Mouse (Mus musculus): Measurements from ENCODE around the gene Gm13695. TPM values are rescaled to one million over a fixed set of nuclear protein-coding genes. Genes with fewer than 3 reads are reported as not detected.

Gene Gm13695
- not detected in 2 replicates for polyA plus RNA-seq (2012; rRNA removed)

GRCm38 (mm10) chr2:83967013-83967412 lies at the start of gene Gm13695:
Gm13695 (plus strand) TSS chr2:83967313.

DNA sequence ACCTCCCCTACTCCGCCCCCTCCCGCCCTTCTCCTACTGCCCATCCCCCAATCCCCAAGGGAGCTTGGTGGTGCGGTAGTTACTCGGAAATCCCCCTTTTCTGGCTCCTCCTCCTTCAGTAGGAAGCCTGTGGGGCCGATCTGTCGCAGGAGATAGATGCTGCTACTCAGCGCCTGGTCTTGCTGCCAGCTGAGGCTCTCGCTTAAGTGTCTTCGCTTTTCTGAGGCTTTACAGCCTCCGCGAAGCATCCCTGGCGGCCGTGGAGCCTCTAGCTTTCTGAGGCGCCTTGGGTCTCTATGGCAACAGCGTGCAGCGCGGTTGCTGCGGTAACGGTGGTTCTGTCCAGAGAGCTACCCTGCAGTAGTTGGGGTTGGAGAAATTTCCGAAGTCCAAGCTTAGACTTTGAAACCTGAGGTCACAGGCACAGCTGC lies 26.2 kb upstream of the Gm13695 start, which contains the start of gene Zswim2:
Gene Zswim2 (minus strand): TSS at position 298 of the 431 bp plus-strand sequence.

DNA sequence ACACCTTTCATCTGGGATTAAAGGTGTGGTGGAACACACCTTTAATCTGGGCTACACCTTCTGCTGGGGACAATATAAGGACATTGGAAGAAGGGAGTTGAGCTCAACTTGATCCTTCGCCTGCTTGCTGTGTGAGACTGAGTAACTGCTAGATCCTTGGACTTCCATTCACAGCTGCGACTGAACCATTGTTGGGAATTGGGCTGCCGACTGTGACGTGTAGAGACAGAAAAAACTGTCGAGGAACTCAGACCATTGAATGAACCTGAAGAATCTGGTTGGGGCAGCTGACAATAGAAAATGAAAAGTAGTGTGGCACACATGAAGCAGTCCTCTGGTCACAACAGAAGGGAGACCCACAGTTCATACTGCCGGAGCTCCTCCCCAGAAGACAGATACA lies 11.7 kb upstream of the Gm13695 start, which contains the start of gene Gm13698:
Gene Gm13698 (plus strand): TSS at position 301 of the 400 bp plus-strand sequence.

DNA sequence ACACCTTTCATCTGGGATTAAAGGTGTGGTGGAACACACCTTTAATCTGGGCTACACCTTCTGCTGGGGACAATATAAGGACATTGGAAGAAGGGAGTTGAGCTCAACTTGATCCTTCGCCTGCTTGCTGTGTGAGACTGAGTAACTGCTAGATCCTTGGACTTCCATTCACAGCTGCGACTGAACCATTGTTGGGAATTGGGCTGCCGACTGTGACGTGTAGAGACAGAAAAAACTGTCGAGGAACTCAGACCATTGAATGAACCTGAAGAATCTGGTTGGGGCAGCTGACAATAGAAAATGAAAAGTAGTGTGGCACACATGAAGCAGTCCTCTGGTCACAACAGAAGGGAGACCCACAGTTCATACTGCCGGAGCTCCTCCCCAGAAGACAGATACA lies 5.9 kb upstream of the Gm13695 start, which contains the start of gene Gm13693:
Gene Gm13693 (plus strand): TSS at position 301 of the 400 bp plus-strand sequence.

GRCm38 (mm10) chr2:83972823-83973222 lies 5.7 kb downstream of the Gm13695 start, which contains the start of gene Gm13696:
Gm13696 (plus strand) TSS chr2:83973123.

DNA sequence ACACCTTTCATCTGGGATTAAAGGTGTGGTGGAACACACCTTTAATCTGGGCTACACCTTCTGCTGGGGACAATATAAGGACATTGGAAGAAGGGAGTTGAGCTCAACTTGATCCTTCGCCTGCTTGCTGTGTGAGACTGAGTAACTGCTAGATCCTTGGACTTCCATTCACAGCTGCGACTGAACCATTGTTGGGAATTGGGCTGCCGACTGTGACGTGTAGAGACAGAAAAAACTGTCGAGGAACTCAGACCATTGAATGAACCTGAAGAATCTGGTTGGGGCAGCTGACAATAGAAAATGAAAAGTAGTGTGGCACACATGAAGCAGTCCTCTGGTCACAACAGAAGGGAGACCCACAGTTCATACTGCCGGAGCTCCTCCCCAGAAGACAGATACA lies 11.5 kb downstream of the Gm13695 start, which contains the start of gene Gm13694:
Gene Gm13694 (plus strand): TSS at position 301 of the 400 bp plus-strand sequence.

GRCm38 (mm10) chr2:83984443-83984842 lies 17.3 kb downstream of the Gm13695 start, which contains the start of gene Gm13697:
Gm13697 (plus strand) TSS chr2:83984743.

GRCm38 (mm10) chr2:83990253-83990652 lies 23.1 kb downstream of the Gm13695 start, which contains the start of gene Gm13691:
Gm13691 (plus strand) TSS chr2:83990553.

Other genes with a start within 250 kb of the Gm13695 start
- gene Itgav, start 242.9 kb upstream of the Gm13695 start, polyA plus RNA-seq (2012; rRNA removed) = 9.5 and 9.7 TPM in 2 replicates
- gene Fam171b, start 154.7 kb upstream of the Gm13695 start, polyA plus RNA-seq (2012; rRNA removed) = 0.28 and 0.39 TPM in 2 replicates
- gene Zswim2, start 26.1 kb upstream of the Gm13695 start, polyA plus RNA-seq (2012; rRNA removed) = not detected in 2 replicates
- gene Gm13698, start 11.6 kb upstream of the Gm13695 start, polyA plus RNA-seq (2012; rRNA removed) = not detected in 2 replicates
- gene Gm13693, start 5.8 kb upstream of the Gm13695 start, polyA plus RNA-seq (2012; rRNA removed) = not detected in 2 replicates
- gene Gm13696, start 5.8 kb downstream of the Gm13695 start, polyA plus RNA-seq (2012; rRNA removed) = not detected in 2 replicates
- not detected in 2 replicates for gene Gm13694, start 11.6 kb downstream of the Gm13695 start, polyA plus RNA-seq (2012; rRNA removed)
- gene Gm13697, start 17.4 kb downstream of the Gm13695 start, polyA plus RNA-seq (2012; rRNA removed) = not detected in 2 replicates
- not detected in 2 replicates for gene Gm13691, start 23.2 kb downstream of the Gm13695 start, polyA plus RNA-seq (2012; rRNA removed)

Measured in liver, embryonic 18 days (tissue).